Mouse (Mus musculus) lung, postnatal 4 days (tissue): ENCODE measurements around the gene Ak2.

Experiments used
- DNase-seq, 2 experiments: peaks; one replicate each; pipeline ENCODE4 v3.0.0; 2021

Gene Ak2

GRCm38 (mm10) chr4:128991500-128992008 is at the start of gene Ak2:
Ak2 (plus strand) TSS chr4:128991958.
- DNase-seq, result no peak

- no peak for DNase-seq
Observed at GRCm38 (mm10) chr4:128942346-128942745, 49.4 kb upstream of the Ak2 start.

GRCm38 (mm10) chr4:128946736-128947135 is 45.0 kb upstream of the Ak2 start:
- no peak for DNase-seq

DNA sequence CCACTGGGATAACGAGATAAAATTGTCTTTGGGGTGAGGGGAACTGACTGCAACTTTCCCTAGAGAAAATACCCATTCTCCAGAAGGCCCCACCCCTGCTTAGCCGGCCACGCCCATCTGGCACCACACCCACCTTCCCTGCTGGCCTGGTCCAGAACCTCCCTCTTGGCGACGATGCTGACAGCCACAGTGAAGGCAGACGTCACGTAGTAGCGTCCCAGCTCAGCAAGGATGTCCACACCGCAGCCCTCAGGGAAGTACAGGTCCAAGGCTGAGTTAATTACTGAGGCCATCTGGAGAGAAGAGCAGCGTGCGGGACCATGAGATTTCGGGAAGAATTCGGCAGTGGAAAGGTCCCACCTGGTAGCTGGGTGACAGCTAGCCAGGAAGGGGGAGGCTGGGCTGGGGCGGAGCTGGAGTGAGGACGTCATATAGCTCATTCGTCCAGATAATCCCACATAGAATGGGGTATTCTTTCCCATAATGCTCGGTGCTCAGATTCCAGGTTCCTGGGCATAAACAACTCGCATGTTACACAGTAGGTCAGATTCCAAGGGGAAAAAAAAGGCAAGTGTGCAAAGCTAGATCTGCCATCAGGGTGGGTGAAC is 44.3 kb upstream of the Ak2 start:
- no peak for DNase-seq

DNA sequence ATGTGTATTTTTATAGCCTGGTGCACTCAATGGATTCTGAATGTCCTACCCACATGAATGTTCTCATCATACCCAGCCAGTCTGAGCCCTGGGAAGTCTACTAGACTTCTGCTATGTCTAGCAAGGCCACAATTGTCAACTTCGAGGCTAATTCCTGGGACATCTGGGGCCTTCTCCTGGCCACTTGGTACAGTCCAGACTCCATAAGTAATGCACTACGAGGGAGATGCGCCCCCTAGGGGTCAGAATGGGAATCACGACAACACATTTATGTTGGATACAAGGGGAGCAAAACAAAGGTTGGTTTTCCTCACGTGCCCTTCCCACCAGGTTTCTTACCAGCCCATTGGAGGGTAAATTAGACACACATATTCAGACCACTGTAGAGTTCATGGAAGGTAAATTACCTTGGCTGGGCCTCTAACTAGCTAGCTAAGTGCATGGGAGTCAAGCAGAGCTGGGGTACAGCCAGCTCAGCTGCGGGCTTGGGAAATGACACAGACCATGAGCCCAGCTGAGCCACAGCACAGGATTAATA is 43.6 kb upstream of the Ak2 start:
- DNase-seq, result peak in 1 of 2 experiments; percentile 68

- DNase-seq, result no peak
Observed at GRCm38 (mm10) chr4:128949470-128950005, 42.2 kb upstream of the Ak2 start.

DNA sequence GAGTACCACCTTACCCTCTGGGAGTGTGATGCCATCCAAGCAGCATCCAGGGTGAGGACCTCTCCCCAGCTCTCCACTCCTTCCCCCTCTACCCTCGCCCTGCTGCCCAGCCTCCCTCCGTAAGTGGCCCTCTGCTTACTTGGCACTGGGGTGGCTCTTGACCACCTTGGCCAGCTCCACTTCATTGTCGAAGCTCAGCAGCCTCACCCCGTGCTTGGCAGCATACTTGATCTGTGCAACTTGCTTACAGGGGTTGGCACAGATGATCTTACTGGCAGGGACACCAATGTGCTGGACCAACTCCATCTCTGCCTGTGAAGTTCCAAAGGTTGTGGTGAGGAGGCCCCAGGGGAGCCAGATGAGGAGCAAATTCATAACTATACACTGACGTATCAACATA is 41.3 kb upstream of the Ak2 start:
- DNase-seq, result peak in 1 of 2 experiments; percentile 21

DNA sequence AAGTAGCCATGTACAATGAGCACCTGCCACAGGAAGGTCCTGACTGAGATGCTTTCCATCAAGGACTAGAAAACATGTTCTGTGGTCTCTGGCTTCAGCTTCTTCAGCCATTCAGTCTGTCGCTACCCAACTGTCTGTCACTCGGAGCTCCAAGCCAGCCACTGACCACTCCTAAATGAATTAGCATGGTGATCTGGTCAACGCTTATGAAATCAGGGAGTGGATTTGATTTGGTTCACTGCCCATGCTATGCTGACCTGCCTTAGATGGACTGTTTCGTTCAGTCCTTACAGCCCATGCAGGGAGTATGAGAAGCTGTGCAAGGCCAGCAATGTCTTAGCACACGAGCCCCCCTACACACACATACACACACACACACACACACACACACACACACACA is 37.9 kb upstream of the Ak2 start:
- DNase-seq, result no peak

DNA sequence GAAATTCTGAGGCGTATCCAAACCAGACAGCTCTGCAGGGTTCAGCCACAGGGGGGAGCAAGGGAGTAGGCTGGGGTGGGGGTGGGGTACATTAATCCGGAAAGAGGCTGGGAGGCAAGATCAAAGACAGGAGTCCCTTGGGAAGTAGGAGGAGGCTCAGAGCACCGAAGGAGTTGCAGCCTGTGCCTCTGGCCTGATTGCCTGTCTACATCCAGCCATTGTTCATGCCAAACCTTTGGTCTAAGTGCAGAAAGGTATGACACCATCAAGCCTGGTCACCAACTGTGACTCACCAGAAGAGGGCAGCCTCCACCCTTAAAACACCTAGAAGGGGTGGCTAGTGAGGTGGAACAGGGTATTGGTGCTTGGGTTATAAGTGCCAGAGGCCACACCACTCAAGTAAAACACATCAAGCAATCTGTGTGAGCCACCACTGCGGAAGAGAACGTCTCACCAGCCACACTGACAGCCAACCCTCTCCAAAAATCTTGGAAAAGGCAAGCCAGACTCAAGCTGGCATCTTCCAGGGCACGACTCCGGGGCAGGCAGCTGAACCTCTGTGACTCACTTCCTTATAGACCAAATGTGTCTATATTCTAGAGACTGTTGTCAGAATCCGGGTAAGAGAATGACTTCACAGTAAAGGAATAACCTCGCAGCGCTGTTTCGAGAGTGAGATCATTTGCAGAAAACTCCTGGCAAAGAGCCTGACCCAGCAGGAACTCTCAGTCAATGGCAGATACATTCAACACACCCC is 34.4 kb upstream of the Ak2 start:
- DNase-seq, result peak; percentile 66 to 77

GRCm38 (mm10) chr4:128958156-128958555 is 33.6 kb upstream of the Ak2 start:
- no peak for DNase-seq

- no peak for DNase-seq
Observed at GRCm38 (mm10) chr4:128958849-128959248, 32.9 kb upstream of the Ak2 start.

DNA sequence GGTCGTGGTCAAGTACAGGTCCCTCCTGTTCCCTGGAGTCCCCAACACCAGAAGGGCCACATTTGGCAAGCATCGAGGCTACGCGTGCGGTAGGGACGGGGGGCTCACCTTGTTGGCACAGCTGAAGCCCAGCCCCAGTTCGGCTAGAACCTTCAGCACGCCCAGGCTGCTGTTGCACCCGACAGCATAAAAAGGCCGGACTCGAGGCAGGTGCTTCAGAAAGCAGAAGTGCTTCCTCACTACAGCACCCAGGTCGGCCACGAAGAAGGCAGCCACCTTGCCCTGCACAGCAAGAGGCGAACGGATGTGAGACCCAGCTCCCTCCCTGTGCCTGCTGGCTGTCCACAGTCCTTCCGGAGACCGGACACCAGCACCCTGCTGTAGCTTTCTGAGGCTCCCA is 32.1 kb upstream of the Ak2 start:
- no peak for DNase-seq

GRCm38 (mm10) chr4:128961301-128962028 is 30.3 kb upstream of the Ak2 start:
- DNase-seq, result no peak

DNA sequence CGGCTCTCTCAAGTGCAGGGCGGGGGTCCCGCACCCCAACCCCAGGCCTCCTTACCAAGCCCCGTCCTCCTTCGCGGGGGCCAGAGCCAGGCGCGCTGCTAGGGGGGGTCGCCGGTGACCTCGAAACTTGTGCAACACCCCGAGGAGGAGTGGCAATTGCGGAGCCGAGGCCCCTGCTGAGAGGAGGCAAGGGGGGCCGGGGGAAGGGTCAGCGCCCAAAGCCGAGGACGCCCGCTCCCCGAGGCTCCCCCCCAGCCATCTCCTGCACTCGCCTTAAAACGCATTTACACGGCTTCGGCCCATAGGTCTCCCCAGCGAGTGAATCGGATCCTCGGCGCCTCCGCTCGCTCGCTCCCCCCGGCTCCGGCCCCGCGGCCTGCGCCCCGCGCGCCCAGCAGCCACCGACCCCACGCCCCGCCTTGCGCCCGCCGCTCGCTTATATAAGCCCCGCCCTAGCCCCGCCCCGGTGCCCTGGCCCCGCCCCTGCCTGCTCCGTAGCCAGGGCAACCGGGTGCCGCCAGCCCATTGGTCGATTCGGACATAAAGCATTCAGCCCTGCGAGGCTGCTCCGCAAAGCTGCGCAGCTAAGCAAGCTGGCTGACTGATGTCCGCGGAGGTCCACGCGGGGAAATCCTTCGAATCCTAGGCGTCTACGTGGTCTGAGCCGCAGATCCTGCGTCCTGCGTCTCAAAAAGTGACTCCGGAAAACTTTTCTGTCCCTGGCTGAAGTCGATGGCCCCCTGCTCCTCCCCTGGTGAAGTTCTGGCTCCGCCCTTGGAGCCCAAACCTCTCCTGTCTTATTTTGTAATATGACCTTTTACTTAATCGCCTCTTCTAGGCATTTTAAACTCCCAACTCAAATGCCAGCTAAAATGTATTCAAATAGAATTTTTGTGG is 29.5 kb upstream of the Ak2 start, which contains the start of gene Azin2:
Azin2 (minus strand) TSS at position 414 of the 897 bp plus-strand sequence.
- peak; percentile 94 for DNase-seq

GRCm38 (mm10) chr4:128962926-128963290 is 28.9 kb upstream of the Ak2 start:
- DNase-seq, result no peak

- no peak for DNase-seq
Observed at GRCm38 (mm10) chr4:128966751-128967150, 25.0 kb upstream of the Ak2 start.

- DNase-seq, result peak; percentile 72 to 75
Observed at GRCm38 (mm10) chr4:128969081-128969480, 22.7 kb upstream of the Ak2 start.

DNA sequence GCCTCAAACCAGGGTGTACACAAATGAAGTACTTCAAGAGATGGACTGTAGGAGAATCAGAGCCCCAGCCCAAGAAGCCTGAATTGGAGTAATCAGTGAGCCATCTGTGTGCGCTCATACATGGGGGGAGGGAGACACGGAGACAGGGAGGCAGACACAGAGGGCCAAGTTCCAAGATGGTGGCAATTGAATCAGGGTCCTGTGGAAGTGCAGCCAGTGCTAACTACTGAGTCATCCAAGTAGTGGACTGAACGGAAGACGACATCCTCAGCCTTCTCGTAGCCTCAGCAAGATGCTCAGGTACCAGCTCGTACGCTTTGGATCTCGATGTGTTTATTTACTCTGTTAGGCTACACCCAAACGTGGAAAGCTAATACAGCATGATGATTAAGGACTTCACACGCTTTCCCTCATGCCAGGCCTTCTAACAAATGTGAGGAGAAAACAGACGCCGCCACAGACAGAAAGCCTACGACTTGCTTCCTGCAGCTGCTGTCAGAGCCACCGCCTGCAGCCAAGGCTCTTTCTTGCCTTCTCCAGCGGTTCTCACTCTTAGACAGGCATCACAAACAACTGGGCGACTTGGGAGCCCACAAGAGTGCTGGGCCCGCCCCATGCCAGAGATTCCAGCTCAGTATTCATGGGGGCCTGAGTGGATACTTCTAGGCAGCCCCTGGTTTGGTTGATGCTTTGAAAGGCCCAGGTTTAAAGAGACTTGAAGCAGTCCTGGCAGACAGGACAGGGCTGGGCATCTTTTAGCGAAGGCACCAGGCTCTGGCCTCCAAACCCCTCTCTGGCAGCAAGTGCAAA is 21.9 kb upstream of the Ak2 start:
- DNase-seq, result peak in 1 of 2 experiments; percentile 57

- DNase-seq, result no peak
Observed at GRCm38 (mm10) chr4:128970417-128970807, 21.3 kb upstream of the Ak2 start.

GRCm38 (mm10) chr4:128971065-128971694 is 20.6 kb upstream of the Ak2 start:
- DNase-seq, result peak; percentile 62 to 86

GRCm38 (mm10) chr4:128974677-128975076 is 17.1 kb upstream of the Ak2 start:
- no peak for DNase-seq
